Mouse (Mus musculus) neural tube, embryonic 13.5 days (tissue): ENCODE measurements at regions not wholly inside any gene's neighbourhood (a gene's known extent, or its start where the extent isn't known, plus 50 kb on each side); places are given as distances from the start of the nearest gene placed in this dataset.

Experiments used
- ATAC-seq: fragments of 200-750 bp; cut with Nextera tagmentation; 2 replicates; pipeline ENCODE4 v1.8.0; 2017; ENCODE audit warnings: low read depth, mild to moderate bottlenecking, moderate TSS enrichment, moderate library complexity
- H3K27ac ChIP-seq: fragments of 300-500 bp; sonication (generic); replicated peaks from 2 replicates; pipeline ENCODE4 v1.5.1; 2015; ENCODE audit warnings: moderate library complexity, mild to moderate bottlenecking, inconsistent platforms
- H3K27me3 ChIP-seq: fragments of 300-500 bp; sonication (generic); 2 replicates; pipeline ENCODE4 v1.6.1; 2015; ENCODE audit warnings: mild to moderate bottlenecking, inconsistent platforms
- H3K36me3 ChIP-seq: fragments of 300-500 bp; sonication (generic); 2 replicates; pipeline ENCODE4 v1.6.1; 2015; ENCODE audit warnings: mild to moderate bottlenecking, inconsistent platforms
- H3K4me1 ChIP-seq: fragments of 300-500 bp; sonication (generic); replicated peaks from 2 replicates; pipeline ENCODE4 v1.6.1; 2015; ENCODE audit warnings: inconsistent platforms
- H3K4me2 ChIP-seq: fragments of 300-500 bp; sonication (generic); 2 replicates; pipeline ENCODE4 v1.6.1; 2015; ENCODE audit warnings: inconsistent platforms, mild to moderate bottlenecking, moderate library complexity
- H3K4me3 ChIP-seq: fragments of 300-500 bp; sonication (generic); 2 replicates; pipeline ENCODE4 v1.5.1; 2015; ENCODE audit warnings: mild to moderate bottlenecking, inconsistent platforms
- H3K9ac ChIP-seq: fragments of 300-500 bp; sonication (generic); 2 replicates; pipeline ENCODE4 v1.6.1; 2015; ENCODE audit warnings: moderate library complexity, mild to moderate bottlenecking, inconsistent platforms
- H3K9me3 ChIP-seq: fragments of 300-500 bp; sonication (generic); 2 replicates; pipeline ENCODE4 v1.6.1; 2016; ENCODE audit warnings: inconsistent platforms
- WGBS: fragments of 180-500 bp; shearing (Covaris S2); methylation state at CpG from one replicate; pipeline ENCODE4 v1.1.7; 2015; 5-methylcytosine and 5-hydroxymethylcytosine counted together

GRCm38 (mm10) chr2:158956888-158957287, 162.3 kb downstream of the Dhx35 start:
- WGBS = 13% methylated on average over 11 of the region's 11 CpGs
- no peak overlapping the region for H3K4me3 ChIP-seq
- no peak for ATAC-seq
- peaks cover 7% of the 10 kb centered on the region; the same call in 1 of the 2 replicates for H3K27me3 ChIP-seq
- H3K4me2 ChIP-seq = no peak overlapping the region
- H3K9me3 ChIP-seq = no peaks in the 10 kb centered on the region
- no peaks in the 10 kb centered on the region for H3K36me3 ChIP-seq
- H3K27ac ChIP-seq = no peak overlapping the region
- no peak overlapping the region for H3K9ac ChIP-seq
- H3K4me1 ChIP-seq = 0 out of 2 replicates have a peak, but pooled peaks cover 6% of the 10 kb centered on the region

GRCm38 (mm10) chr2:158965003-158965665, 170.5 kb downstream of the Dhx35 start:
- Histone ChIP-seq H3K9me3 (no peaks in the 10 kb centered on the region), H3K27me3 (no peaks in the 10 kb centered on the region), H3K4me1 (no peaks in the 10 kb centered on the region), H3K27ac (no peak overlapping the region), H3K36me3 (no peaks in the 10 kb centered on the region), H3K4me2 (no peak overlapping the region), H3K4me3 (no peak overlapping the region), H3K9ac (no peak overlapping the region)
- no peak for ATAC-seq
- WGBS = 76% methylated on average over 6 of the region's 6 CpGs

- Histone ChIP-seq H3K4me1 (no peaks in the 10 kb centered on the region), H3K4me2 (no peak overlapping the region), H3K9ac (no peak overlapping the region), H3K27ac (no peak overlapping the region), H3K27me3 (no peaks in the 10 kb centered on the region), H3K9me3 (no peaks in the 10 kb centered on the region), H3K36me3 (no peaks in the 10 kb centered on the region), H3K4me3 (no peak overlapping the region)
- WGBS = 31% methylated on average over 2 of the region's 2 CpGs
- no peak for ATAC-seq
Observed at GRCm38 (mm10) chr2:158972178-158972577, 177.6 kb downstream of the Dhx35 start.

GRCm38 (mm10) chr2:158985529-158986148, 191.0 kb downstream of the Dhx35 start:
- H3K9ac ChIP-seq = no peak overlapping the region
- no peak overlapping the region for H3K27ac ChIP-seq
- H3K27me3 ChIP-seq = no peaks in the 10 kb centered on the region
- H3K4me1 ChIP-seq = no peaks in the 10 kb centered on the region
- no peak overlapping the region for H3K4me2 ChIP-seq
- no peak overlapping the region for H3K4me3 ChIP-seq
- no peaks in the 10 kb centered on the region for H3K36me3 ChIP-seq
- WGBS = 73% methylated on average over 17 of the region's 17 CpGs
- ATAC-seq = no peak
- no peaks in the 10 kb centered on the region for H3K9me3 ChIP-seq

- Histone ChIP-seq H3K27me3 (peaks cover 26% of the 10 kb centered on the region), H3K27ac (peak overlapping the region; percentile 43; the same call in 1 of the 2 replicates), H3K9me3 (no peaks in the 10 kb centered on the region), H3K4me3 (peak overlapping the region; percentile 23), H3K4me1 (peaks cover 29% of the 10 kb centered on the region), H3K4me2 (peak overlapping the region; percentile 54), H3K36me3 (no peaks in the 10 kb centered on the region), H3K9ac (peak overlapping the region; percentile 50)
- ATAC-seq = peak; percentile 71
- 9% methylated on average over 17 of the region's 17 CpGs for WGBS
Observed at GRCm38 (mm10) chr2:159002481-159003186, 208.0 kb downstream of the Dhx35 start.

GRCm38 (mm10) chr2:159003187-159003497, 208.5 kb downstream of the Dhx35 start:
- H3K4me2 ChIP-seq = peak overlapping the region; percentile 54
- H3K9me3 ChIP-seq = no peaks in the 10 kb centered on the region
- H3K27me3 ChIP-seq = peaks cover 26% of the 10 kb centered on the region
- no peak for ATAC-seq
- no peak overlapping the region for H3K4me3 ChIP-seq
- H3K4me1 ChIP-seq = peaks cover 29% of the 10 kb centered on the region
- H3K9ac ChIP-seq = peak overlapping the region; percentile 50; the same call in 1 of the 2 replicates
- peak overlapping the region; percentile 43; the same call in 1 of the 2 replicates for H3K27ac ChIP-seq
- 18% methylated on average over 4 of the region's 4 CpGs for WGBS
- H3K36me3 ChIP-seq = no peaks in the 10 kb centered on the region

GRCm38 (mm10) chr2:159004417-159004816, 209.8 kb downstream of the Dhx35 start:
- H3K4me2 ChIP-seq = no peak overlapping the region
- H3K4me1 ChIP-seq = peaks cover 29% of the 10 kb centered on the region
- H3K4me3 ChIP-seq = no peak overlapping the region
- H3K27ac ChIP-seq = peak overlapping the region; percentile 46; the same call in 1 of the 2 replicates
- H3K9me3 ChIP-seq = no peaks in the 10 kb centered on the region
- no peak overlapping the region for H3K9ac ChIP-seq
- peaks cover 26% of the 10 kb centered on the region for H3K27me3 ChIP-seq
- no peaks in the 10 kb centered on the region for H3K36me3 ChIP-seq
- 43% methylated on average over 9 of the region's 9 CpGs for WGBS
- peak; percentile 52; the same call in 1 of the 2 replicates for ATAC-seq

- no peaks in the 10 kb centered on the region for H3K36me3 ChIP-seq
- H3K9me3 ChIP-seq = no peaks in the 10 kb centered on the region
- no peak overlapping the region for H3K4me3 ChIP-seq
- 80% methylated on average over 4 of the region's 4 CpGs for WGBS
- no peak overlapping the region for H3K9ac ChIP-seq
- no peaks in the 10 kb centered on the region for H3K27me3 ChIP-seq
- no peak overlapping the region for H3K4me2 ChIP-seq
- peaks cover 7% of the 10 kb centered on the region for H3K4me1 ChIP-seq
- no peak for ATAC-seq
- no peak overlapping the region for H3K27ac ChIP-seq
Observed at GRCm38 (mm10) chr2:159012725-159013124, 218.1 kb downstream of the Dhx35 start.

- Histone ChIP-seq H3K27ac (no peak overlapping the region), H3K36me3 (no peaks in the 10 kb centered on the region), H3K4me3 (no peak overlapping the region), H3K9ac (no peak overlapping the region), H3K4me1 (peaks cover 7% of the 10 kb centered on the region), H3K4me2 (no peak overlapping the region), H3K27me3 (no peaks in the 10 kb centered on the region), H3K9me3 (no peaks in the 10 kb centered on the region)
- peak; percentile 56; the same call in 1 of the 2 replicates for ATAC-seq
- 46% methylated on average over 8 of the region's 8 CpGs for WGBS
Observed at GRCm38 (mm10) chr2:159014553-159014952, 219.9 kb downstream of the Dhx35 start.

GRCm38 (mm10) chr2:159019921-159020534, 225.4 kb downstream of the Dhx35 start:
- ATAC-seq = no peak
- Histone ChIP-seq H3K9ac (no peak overlapping the region), H3K4me3 (no peak overlapping the region), H3K4me1 (no peaks in the 10 kb centered on the region), H3K4me2 (no peak overlapping the region), H3K27ac (no peak overlapping the region), H3K36me3 (no peaks in the 10 kb centered on the region), H3K27me3 (no peaks in the 10 kb centered on the region), H3K9me3 (no peaks in the 10 kb centered on the region)
- WGBS = 35% methylated on average over 4 of the region's 4 CpGs

- Histone ChIP-seq H3K36me3 (no peaks in the 10 kb centered on the region), H3K9ac (no peak overlapping the region), H3K27me3 (no peaks in the 10 kb centered on the region), H3K4me2 (no peak overlapping the region), H3K4me1 (peaks cover 22% of the 10 kb centered on the region), H3K27ac (no peak overlapping the region), H3K9me3 (no peaks in the 10 kb centered on the region), H3K4me3 (no peak overlapping the region)
- WGBS = 41% methylated on average over 8 of the region's 8 CpGs
- ATAC-seq = peak; percentile 56; the same call in 1 of the 2 replicates
Observed at GRCm38 (mm10) chr2:159032147-159032546, 237.5 kb downstream of the Dhx35 start.

GRCm38 (mm10) chr2:159039916-159040315, 245.3 kb downstream of the Dhx35 start:
- Histone ChIP-seq H3K4me3 (no peak overlapping the region), H3K4me2 (no peak overlapping the region), H3K27ac (no peak overlapping the region), H3K36me3 (no peaks in the 10 kb centered on the region), H3K9ac (no peak overlapping the region), H3K27me3 (peaks cover 6% of the 10 kb centered on the region; the same call in 1 of the 2 replicates), H3K4me1 (peaks cover 6% of the 10 kb centered on the region; the same call in 1 of the 2 replicates), H3K9me3 (no peaks in the 10 kb centered on the region)
- WGBS = 51% methylated on average over 4 of the region's 4 CpGs
- no peak for ATAC-seq
